Mouse (Mus musculus): Measurements from ENCODE around the gene Prdm9.

GRCm38 (mm10) chr17:15528887-15529286 lies 35.3 kb downstream of the Prdm9 start:
- TF ChIP-seq CTCF (IDR thresholded peaks at IDR 0.05) (no peak), EP300 (IDR thresholded peaks at IDR 0.05) (no peak)

Data from lung, postnatal 0 days (tissue).